Mouse (Mus musculus): ENCODE results near the gene Arhgap45. TPM values are rescaled to one million over a fixed set of nuclear protein-coding genes. Genes with fewer than 3 reads are reported as not detected.

Gene Arhgap45
- total RNA-seq, 1 experiment from 2014 or later, result 365 TPM

DNA sequence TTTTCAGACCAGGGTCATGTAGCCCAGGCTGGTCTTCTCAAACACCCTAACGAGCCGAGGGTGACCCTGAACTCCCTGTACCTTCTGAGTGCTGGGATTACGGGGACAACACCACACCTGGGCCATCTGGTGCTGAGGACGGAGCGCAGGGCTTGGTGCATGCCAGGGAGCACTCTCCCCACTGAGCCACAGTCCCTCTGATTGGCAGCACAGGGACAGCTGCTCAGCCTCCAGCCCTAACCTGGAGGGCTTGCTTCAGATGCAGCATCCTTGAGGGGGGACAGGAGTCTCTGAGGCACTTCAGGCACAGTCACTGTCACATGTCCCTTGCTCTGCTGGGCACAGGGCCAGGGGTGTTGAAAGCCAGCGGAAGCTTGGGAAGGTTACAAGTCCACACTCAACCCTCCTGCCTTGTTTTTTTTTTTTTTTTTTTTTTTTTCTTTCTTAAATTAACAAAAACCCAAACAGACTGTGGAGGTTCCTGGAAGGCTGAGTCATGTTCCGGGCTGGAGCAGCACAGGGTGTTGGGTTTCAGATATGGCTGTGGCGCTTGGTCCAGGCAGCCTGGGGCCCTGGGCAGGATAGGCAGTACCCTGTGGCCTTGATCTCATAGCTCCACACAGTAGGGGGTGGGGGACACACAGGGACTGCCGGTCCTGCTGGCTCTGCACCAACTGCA is 54.5 kb downstream of the Arhgap45 start:
- ATAC-seq (replicated peaks; ENCODE audit: insufficient number of reproducible peaks, low FRiP score, low TSS enrichment, poor library complexity, severe bottlenecking), result 0 out of 2 replicates have a peak, but pooled peaks have one; percentile 6

DNA sequence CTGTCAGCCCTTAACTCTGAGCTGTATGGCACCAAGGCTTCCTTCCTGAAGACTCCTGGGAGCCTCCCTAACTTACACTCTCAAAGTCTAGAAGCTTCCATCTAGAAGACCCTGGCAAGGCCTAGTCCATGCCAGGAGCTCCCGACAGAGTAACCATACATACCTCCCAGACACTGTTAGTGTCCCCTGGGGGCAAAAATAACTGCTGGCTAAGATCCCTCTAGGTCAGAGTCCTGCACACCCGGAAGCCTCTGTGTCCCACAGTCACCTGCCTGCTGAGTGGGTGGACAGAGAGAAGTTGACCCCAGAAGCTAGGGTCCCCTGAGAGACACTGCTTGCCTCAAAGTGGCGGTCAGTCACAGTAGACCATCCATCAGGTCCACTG is 55.1 kb downstream of the Arhgap45 start:
- no peak for ATAC-seq (replicated peaks; ENCODE audit: insufficient number of reproducible peaks, low FRiP score, low TSS enrichment, poor library complexity, severe bottlenecking)

DNA sequence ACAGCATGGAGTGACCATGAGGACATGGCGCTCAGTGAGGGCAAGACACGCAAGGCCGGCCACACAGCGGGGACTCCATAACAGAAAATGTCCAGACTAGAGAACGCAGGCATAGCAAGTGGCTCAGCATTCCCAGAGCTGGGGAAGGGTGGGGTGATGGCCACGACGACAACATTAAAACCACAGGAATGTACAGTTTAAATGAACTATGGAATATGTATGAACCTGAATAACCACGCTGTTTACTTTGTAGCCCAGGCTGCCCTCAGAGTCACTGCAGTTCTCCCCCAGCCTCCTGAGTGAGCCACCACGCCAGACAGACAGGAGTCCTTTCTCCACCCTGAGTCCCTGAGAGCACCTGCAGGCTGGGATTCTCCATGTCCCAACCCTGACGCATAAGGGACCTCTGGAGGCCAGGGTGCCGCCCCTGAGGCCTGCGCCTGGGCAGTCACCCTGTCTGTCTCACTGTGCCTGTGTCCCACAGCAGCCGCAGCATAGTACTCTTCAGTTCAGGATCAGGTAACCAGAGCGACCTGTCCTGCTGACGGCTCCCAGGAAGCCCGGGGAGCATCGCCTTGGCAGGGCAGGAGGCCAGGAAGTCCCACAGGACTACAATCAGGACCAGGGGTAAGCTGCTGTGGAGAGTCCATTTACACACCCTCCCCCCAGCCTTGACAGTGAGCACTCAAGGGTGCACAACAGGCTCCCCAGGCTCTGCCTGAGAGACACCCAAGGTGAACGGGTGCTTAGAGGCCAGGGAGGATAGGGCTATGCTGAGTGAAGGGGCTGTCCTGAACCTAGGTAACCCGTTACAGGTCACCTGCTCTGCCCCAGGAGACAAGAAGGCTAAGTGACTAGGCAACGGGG is 56.4 kb downstream of the Arhgap45 start:
- ATAC-seq (replicated peaks; ENCODE audit: insufficient number of reproducible peaks, low FRiP score, low TSS enrichment, poor library complexity, severe bottlenecking), result no peak

DNA sequence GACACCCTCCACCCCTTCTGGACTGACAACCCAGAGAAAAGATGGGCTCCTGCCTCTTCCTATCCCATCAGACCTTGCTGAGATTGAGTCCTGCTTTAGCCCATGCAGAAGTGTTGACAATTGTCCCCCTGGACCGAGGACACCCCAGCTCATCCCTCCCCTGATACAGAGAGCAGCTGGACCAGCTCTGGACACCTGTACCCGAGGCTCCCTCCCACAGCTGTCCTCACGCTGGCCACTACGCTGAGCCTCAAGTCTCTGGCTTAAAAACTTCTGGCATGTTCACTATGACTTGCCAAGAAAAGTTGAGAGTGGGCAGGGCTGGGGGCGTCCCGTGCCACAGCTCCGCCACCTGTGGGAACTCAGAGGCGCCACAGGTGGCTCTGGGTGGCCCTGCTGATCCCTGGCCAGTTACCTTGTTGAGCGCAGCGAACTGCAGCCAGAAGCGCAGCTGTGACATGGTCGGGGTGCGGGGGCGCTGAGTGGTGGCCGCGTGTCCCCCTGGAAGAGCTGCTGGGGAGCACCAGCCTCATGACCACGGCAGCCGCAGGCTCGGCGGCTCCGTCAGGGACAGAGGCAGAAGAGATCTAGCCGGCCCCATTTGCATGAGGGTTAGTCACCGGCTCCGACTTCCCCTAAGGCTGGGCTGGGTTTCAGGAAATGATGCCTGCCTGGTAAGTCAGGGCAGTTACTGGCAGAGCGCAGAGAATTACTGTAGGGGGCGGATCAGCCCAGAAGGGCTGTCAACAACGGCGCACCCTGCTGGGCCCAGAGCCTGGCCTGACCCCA is 58.6 kb downstream of the Arhgap45 start:
- peak; percentile 85 for ATAC-seq (replicated peaks; ENCODE audit: insufficient number of reproducible peaks, low FRiP score, low TSS enrichment, poor library complexity, severe bottlenecking)

DNA sequence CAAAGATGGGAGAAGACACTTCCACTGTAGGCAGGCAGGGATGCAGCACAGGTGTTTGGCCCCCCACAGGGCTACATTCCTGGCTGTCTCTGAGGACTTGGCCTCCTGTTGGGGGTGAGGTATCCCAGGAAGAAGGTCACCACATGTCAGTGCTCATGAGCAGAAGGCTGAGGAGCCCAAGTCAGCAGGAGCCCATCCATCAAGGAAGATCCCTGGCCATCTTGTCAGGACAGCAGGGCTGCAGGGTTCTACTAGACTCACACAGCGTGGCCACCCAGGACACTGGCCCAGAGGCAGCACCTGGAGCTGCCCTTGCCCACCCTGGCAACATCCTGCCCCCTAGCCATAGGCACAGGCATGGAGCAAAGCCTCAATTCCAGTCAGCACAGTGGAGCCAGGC is 59.5 kb downstream of the Arhgap45 start:
- ATAC-seq (replicated peaks; ENCODE audit: insufficient number of reproducible peaks, low FRiP score, low TSS enrichment, poor library complexity, severe bottlenecking), result no peak

DNA sequence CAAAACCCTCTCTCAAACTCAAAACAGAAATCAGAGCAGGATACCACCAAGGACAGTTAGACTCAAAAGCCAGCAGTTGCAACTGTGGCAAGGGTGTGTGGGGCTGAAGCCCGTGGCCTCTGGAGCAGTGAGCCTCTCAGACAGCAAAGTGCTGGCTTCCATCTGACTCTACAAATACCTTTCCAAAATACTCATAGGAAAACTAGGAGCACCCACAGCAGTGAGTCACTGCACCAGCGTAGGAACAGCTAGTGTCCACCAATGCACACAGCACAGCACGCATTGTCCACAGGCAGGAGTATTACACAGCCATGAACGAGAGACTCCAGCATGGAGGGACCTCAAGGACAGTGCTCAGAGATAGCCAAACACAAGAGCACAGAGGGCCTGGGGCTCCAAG is 59.9 kb downstream of the Arhgap45 start:
- ATAC-seq (replicated peaks; ENCODE audit: insufficient number of reproducible peaks, low FRiP score, low TSS enrichment, poor library complexity, severe bottlenecking), result no peak

DNA sequence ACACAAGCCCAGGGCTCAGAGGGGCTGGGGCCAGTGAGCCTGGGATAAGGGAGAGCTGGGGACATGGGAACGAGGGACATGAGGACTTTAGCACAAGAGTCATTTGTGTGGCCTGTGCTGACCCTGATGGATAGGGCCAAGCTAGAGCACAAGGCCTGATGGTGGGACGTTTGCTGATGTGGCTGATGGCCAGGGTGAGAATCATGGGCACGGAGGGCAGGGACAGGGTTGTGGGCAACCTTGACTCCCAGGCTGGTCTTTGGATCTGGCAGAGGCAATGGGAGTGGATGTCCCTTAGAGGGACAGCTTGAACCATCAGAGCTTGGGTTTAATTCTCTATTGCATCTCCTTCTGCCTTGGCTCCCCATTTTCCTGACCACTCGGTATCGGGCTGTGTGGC is 60.9 kb downstream of the Arhgap45 start:
- ATAC-seq (replicated peaks; ENCODE audit: insufficient number of reproducible peaks, low FRiP score, low TSS enrichment, poor library complexity, severe bottlenecking), result no peak

DNA sequence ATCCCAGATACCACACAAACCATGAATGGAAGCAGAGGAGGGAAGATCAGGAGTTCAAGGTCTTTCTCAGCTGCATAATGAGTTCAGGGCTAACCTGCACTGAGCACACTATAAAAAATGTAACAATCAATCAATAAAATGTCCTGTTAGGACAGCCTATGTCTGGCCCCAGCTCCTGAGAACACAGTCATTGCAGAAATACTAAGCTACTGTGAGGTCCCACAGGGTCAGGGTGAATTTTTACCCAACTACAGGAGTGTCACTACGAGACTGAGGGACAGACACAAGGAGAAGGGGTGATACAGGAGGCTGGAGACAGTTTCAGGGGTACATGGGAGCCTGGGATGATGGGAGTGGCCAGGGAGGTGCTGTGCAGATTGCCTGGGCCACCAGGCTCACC is 61.9 kb downstream of the Arhgap45 start:
- no peak for ATAC-seq (replicated peaks; ENCODE audit: insufficient number of reproducible peaks, low FRiP score, low TSS enrichment, poor library complexity, severe bottlenecking)

DNA sequence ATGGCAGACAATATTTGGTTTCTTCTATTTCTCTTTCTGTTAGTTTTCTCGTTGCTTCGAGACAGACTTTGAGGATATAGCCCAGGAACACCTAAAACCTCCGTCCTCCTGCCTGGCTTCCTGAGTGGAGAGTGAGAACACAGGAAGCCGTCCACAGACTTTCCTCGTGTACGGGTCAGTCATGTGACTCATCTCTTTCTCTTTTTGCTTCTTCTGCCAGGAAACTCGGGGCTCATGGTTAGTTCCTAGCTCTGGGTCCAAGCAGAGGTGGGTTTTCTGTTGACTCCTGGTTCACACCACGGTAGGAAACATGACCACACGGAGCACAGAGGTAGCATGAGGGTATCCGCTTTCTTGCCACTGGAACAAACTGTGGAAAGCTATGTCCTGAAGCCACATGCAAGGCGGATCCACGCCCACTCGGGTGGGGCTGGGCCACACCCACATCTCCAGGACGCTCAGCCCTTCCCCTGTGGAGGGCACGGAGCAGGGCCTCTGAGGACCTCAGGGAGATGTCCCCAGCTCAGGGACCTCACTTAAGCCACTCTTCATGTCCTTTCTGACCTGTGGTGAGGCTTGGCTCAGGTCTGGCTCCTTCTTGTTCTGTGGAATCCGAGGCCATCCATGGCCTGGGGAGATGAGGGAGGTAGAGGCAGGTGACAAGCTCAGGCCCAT is 64.1 kb downstream of the Arhgap45 start:
- ATAC-seq (replicated peaks; ENCODE audit: insufficient number of reproducible peaks, low FRiP score, low TSS enrichment, poor library complexity, severe bottlenecking), result no peak

Other genes with a start within 250 kb of the Arhgap45 start
- 3.5 to 18.0 TPM (median 8.8 TPM) in 3 replicates for gene Rnf126, start 249.7 kb upstream of the Arhgap45 start, total RNA-seq (2017)
- 1.3 to 3.3 TPM (median 2.0 TPM) in 3 replicates for gene Fstl3, start 239.4 kb upstream of the Arhgap45 start, total RNA-seq (2017)
- gene Prss57, start 225.7 kb upstream of the Arhgap45 start, total RNA-seq (2017), result 0.21 to 2.1 TPM in 2 of 3 replicates, not detected in the other
- gene Palm, start 223.1 kb upstream of the Arhgap45 start, total RNA-seq (2017), result 21.3 to 30.9 TPM (median 27.0 TPM) in 3 replicates
- not detected in 3 replicates for gene Misp, start 195.7 kb upstream of the Arhgap45 start, total RNA-seq (2017)
- 55.7 to 124 TPM (median 78.8 TPM) in 3 replicates for gene Ptbp1, start 162.2 kb upstream of the Arhgap45 start, total RNA-seq (2017)
- gene Prtn3, start 142.2 kb upstream of the Arhgap45 start, total RNA-seq (2017), result not detected in 3 replicates
- 0.95 TPM in 1 of 3 replicates, not detected in the others for gene Plppr3, start 142.0 kb upstream of the Arhgap45 start, total RNA-seq (2017)
- gene Elane, start 130.4 kb upstream of the Arhgap45 start, total RNA-seq (2017), result not detected in 3 replicates
- not detected in 3 replicates for gene Cfd, start 125.8 kb upstream of the Arhgap45 start, total RNA-seq (2017)
- 13.3 to 16.8 TPM (median 13.3 TPM) in 3 replicates for gene Med16, start 107.7 kb upstream of the Arhgap45 start, total RNA-seq (2017)
- not detected in 3 replicates for gene Gm26602, start 105.8 kb upstream of the Arhgap45 start, total RNA-seq (2017)
- gene Kiss1r, start 99.7 kb upstream of the Arhgap45 start, total RNA-seq (2017), result 0.39 TPM in 1 of 3 replicates, not detected in the others
- 23.4 to 53.8 TPM (median 35.4 TPM) in 3 replicates for gene R3hdm4, start 95.4 kb upstream of the Arhgap45 start, total RNA-seq (2017)
- 35.3 to 38.9 TPM (median 36.8 TPM) in 3 replicates for gene Arid3a, start 89.6 kb upstream of the Arhgap45 start, total RNA-seq (2017)
- 7.8 to 14.2 TPM (median 8.8 TPM) in 3 replicates for gene Wdr18, start 56.5 kb upstream of the Arhgap45 start, total RNA-seq (2017)
- not detected in 3 replicates for gene Grin3b, start 45.9 kb upstream of the Arhgap45 start, total RNA-seq (2017)
- gene Tmem259, start 32.3 kb upstream of the Arhgap45 start, total RNA-seq (2017), result 49.0 to 80.6 TPM (median 59.1 TPM) in 3 replicates
- gene Cnn2, start 28.1 kb upstream of the Arhgap45 start, total RNA-seq (2017), result 210 to 295 TPM (median 228 TPM) in 3 replicates
- gene Abca7, start 20.2 kb upstream of the Arhgap45 start, total RNA-seq (2017), result 33.6 to 53.0 TPM (median 45.9 TPM) in 3 replicates
- 83.4 to 130 TPM (median 95.9 TPM) in 3 replicates for gene Polr2e, start 23.1 kb downstream of the Arhgap45 start, total RNA-seq (2017)
- 250 to 253 TPM (median 251 TPM) in 3 replicates for gene Gpx4, start 30.5 kb downstream of the Arhgap45 start, total RNA-seq (2017)
- gene Sbno2, start 88.9 kb downstream of the Arhgap45 start, total RNA-seq (2017), result 50.6 to 75.0 TPM (median 51.9 TPM) in 3 replicates
- gene Stk11, start 99.2 kb downstream of the Arhgap45 start, total RNA-seq (2017), result 155 to 177 TPM (median 155 TPM) in 3 replicates
- 26.1 to 49.8 TPM (median 29.5 TPM) in 3 replicates for gene Atp5d, start 122.0 kb downstream of the Arhgap45 start, total RNA-seq (2017)
- gene Cbarp, start 124.2 kb downstream of the Arhgap45 start, total RNA-seq (2017), result 0.29 to 5.8 TPM (median 4.1 TPM) in 3 replicates
- 27.3 to 65.5 TPM (median 29.9 TPM) in 3 replicates for gene Midn, start 131.6 kb downstream of the Arhgap45 start, total RNA-seq (2017)
- gene Cirbp, start 149.3 kb downstream of the Arhgap45 start, total RNA-seq (2017), result 137 to 163 TPM (median 145 TPM) in 3 replicates
- gene 1600002K03Rik, start 156.3 kb downstream of the Arhgap45 start, total RNA-seq (2017), result 16.2 to 29.1 TPM (median 18.0 TPM) in 3 replicates
- 1.0 TPM in 1 of 3 replicates, not detected in the others for gene Efna2, start 162.8 kb downstream of the Arhgap45 start, total RNA-seq (2017)
- 43.7 to 46.7 TPM (median 46.2 TPM) in 3 replicates for gene Mum1, start 209.8 kb downstream of the Arhgap45 start, total RNA-seq (2017)
- 60.9 to 74.8 TPM (median 61.4 TPM) in 3 replicates for gene Ndufs7, start 232.5 kb downstream of the Arhgap45 start, total RNA-seq (2017)
- 3.8 to 4.7 TPM in 2 of 3 replicates, not detected in the other for gene Gamt, start 244.4 kb downstream of the Arhgap45 start, total RNA-seq (2017)
- gene Dazap1, start 244.8 kb downstream of the Arhgap45 start, total RNA-seq (2017), result 85.1 to 132 TPM (median 92.5 TPM) in 3 replicates